Mouse (Mus musculus) stomach, embryonic 16.5 days (tissue): ENCODE results near the gene Npepl1. TPM values are rescaled to one million over a fixed set of nuclear protein-coding genes. Genes with fewer than 3 reads are reported as not detected.
A peak's percentile ranks its signal among the peaks of the same experiment; 100 is the strongest.

Experiments
- ATAC-seq: fragments of 200-750 bp; cut with Nextera tagmentation; 2 replicates; pipeline ENCODE4 v1.8.0; 2017; ENCODE audit warnings: moderate number of reproducible peaks, moderate TSS enrichment; ENCODE audit not compliant: insufficient read depth, low FRiP score
- H3K27ac ChIP-seq: fragments of 300-500 bp; sonication (generic); 2 replicates; pipeline ENCODE4 v1.5.1; 2014; ENCODE audit warnings: low read length
- H3K27me3 ChIP-seq: fragments of 300-500 bp; sonication (generic); 2 replicates; pipeline ENCODE4 v1.6.1; 2014; ENCODE audit warnings: low read length, control low read depth, mixed read lengths; ENCODE audit not compliant: control insufficient read depth, insufficient read depth
- H3K36me3 ChIP-seq: fragments of 300-500 bp; sonication (generic); 2 replicates; pipeline ENCODE4 v1.6.1; 2014; ENCODE audit warnings: low read length; ENCODE audit not compliant: control insufficient read depth, insufficient read depth
- H3K4me1 ChIP-seq: fragments of 300-500 bp; sonication (generic); 2 replicates; pipeline ENCODE4 v1.6.1; 2014; ENCODE audit warnings: low read length, control low read depth, mixed read lengths; ENCODE audit not compliant: control insufficient read depth, insufficient read depth
- H3K4me2 ChIP-seq: fragments of 300-500 bp; sonication (generic); 2 replicates; pipeline ENCODE4 v1.6.1; 2014; ENCODE audit warnings: low read depth, low read length, mixed read lengths
- H3K4me3 ChIP-seq: fragments of 300-500 bp; sonication (generic); replicated peaks from 2 replicates; pipeline ENCODE4 v1.5.1; 2014; ENCODE audit warnings: mild to moderate bottlenecking, low read length
- H3K9ac ChIP-seq: fragments of 300-500 bp; sonication (generic); 2 replicates; pipeline ENCODE4 v1.6.1; 2014; ENCODE audit warnings: low read length
- H3K9me3 ChIP-seq: fragments of 300-500 bp; sonication (generic); replicated peaks from 2 replicates; pipeline ENCODE4 v1.6.1; 2016; ENCODE audit warnings: low read length, control low read depth; ENCODE audit not compliant: control insufficient read depth
- WGBS: fragments of 180-500 bp; shearing (Covaris S2); extraction: QIAGEN DNeasy Blood & Tissue Kit; methylation state at CpG from one replicate; pipeline ENCODE4 v1.1.7; 2014; 5-methylcytosine and 5-hydroxymethylcytosine counted together
- polyA plus RNA-seq: library from polyadenylated mRNA; unstranded; fragments of >200 nt; fragmentation: Nextera tagmentation; extraction: Ambion mirVana; gene quantifications from 2 replicates; pipeline ENCODE4 v1.2.1, GENCODE M21; 2015

Gene Npepl1
- polyA plus RNA-seq, 1 experiment from 2014 or later = 55.1 TPM

DNA sequence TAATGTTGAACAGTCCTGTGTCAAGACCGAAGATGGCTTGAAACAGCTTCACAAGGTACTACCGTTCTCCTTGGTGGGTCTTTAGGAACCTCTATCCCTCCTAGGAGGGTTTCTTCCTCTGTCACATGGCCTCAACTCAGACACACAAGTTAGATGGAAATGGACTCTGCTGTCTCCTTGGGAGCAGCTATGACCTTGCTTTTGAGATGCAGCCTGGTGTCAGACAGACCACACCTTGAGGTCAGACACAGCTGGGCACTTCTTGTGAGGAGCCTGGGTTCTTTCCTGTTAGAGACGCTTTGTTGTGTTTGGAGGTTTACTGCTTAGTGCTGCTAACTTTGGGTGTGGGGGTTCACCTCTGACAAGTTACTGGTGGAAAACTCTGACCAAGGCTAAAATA, 15.1 kb upstream of the Npepl1 start:
- Histone ChIP-seq H3K27me3 (no peaks in the 10 kb centered on the region), H3K4me2 (no peak overlapping the region), H3K4me3 (no peak overlapping the region), H3K36me3 (peaks cover 19% of the 10 kb centered on the region), H3K4me1 (no peaks in the 10 kb centered on the region), H3K9ac (no peak overlapping the region), H3K27ac (no peak overlapping the region), H3K9me3 (no peaks in the 10 kb centered on the region)
- no peak for ATAC-seq
- 92% methylated on average over 3 of the region's 3 CpGs for WGBS

- WGBS = 61% methylated on average over 7 of the region's 7 CpGs
- peaks cover 8% of the 10 kb centered on the region; the same call in 1 of the 2 replicates for H3K36me3 ChIP-seq
- no peak for ATAC-seq
- no peaks in the 10 kb centered on the region for H3K27me3 ChIP-seq
- no peak overlapping the region for H3K27ac ChIP-seq
- H3K4me2 ChIP-seq = no peak overlapping the region
- H3K4me1 ChIP-seq = peaks cover 2% of the 10 kb centered on the region; the same call in 1 of the 2 replicates
- no peak overlapping the region for H3K9ac ChIP-seq
- H3K9me3 ChIP-seq = no peaks in the 10 kb centered on the region
- H3K4me3 ChIP-seq = no peak overlapping the region
Measured at GRCm38 (mm10) chr2:174102399-174102798, 7.8 kb upstream of the Npepl1 start.

GRCm38 (mm10) chr2:174103527-174103926, 6.6 kb upstream of the Npepl1 start:
- Histone ChIP-seq H3K36me3 (peaks cover 5% of the 10 kb centered on the region; the same call in 1 of the 2 replicates), H3K9me3 (no peaks in the 10 kb centered on the region), H3K9ac (no peak overlapping the region), H3K27me3 (no peaks in the 10 kb centered on the region), H3K4me2 (no peak overlapping the region), H3K27ac (no peak overlapping the region), H3K4me3 (no peak overlapping the region), H3K4me1 (peaks cover 2% of the 10 kb centered on the region; the same call in 1 of the 2 replicates)
- ATAC-seq = no peak
- 77% methylated on average over 4 of the region's 4 CpGs for WGBS

GRCm38 (mm10) chr2:174107375-174107774, 2.8 kb upstream of the Npepl1 start:
- WGBS = 48% methylated on average over 3 of the region's 3 CpGs
- H3K9me3 ChIP-seq = no peaks in the 10 kb centered on the region
- no peaks in the 10 kb centered on the region for H3K36me3 ChIP-seq
- H3K9ac ChIP-seq = no peak overlapping the region
- ATAC-seq = no peak
- H3K27me3 ChIP-seq = no peaks in the 10 kb centered on the region
- no peak overlapping the region for H3K4me3 ChIP-seq
- H3K4me2 ChIP-seq = no peak overlapping the region
- H3K4me1 ChIP-seq = peaks cover 15% of the 10 kb centered on the region
- no peak overlapping the region for H3K27ac ChIP-seq

- Histone ChIP-seq H3K9me3 (no peaks in the 10 kb centered on the region), H3K9ac (peak overlapping the region; percentile 97), H3K4me1 (peaks cover 15% of the 10 kb centered on the region), H3K27me3 (no peaks in the 10 kb centered on the region), H3K4me2 (peak overlapping the region; percentile 95), H3K27ac (peak overlapping the region; percentile 39), H3K4me3 (peak overlapping the region; percentile 62), H3K36me3 (no peaks in the 10 kb centered on the region)
- WGBS = 44% methylated on average over 33 of the region's 33 CpGs
- peak; percentile 28 for ATAC-seq
Measured at GRCm38 (mm10) chr2:174110783-174111549, 817 bp downstream of the Npepl1 start.

DNA sequence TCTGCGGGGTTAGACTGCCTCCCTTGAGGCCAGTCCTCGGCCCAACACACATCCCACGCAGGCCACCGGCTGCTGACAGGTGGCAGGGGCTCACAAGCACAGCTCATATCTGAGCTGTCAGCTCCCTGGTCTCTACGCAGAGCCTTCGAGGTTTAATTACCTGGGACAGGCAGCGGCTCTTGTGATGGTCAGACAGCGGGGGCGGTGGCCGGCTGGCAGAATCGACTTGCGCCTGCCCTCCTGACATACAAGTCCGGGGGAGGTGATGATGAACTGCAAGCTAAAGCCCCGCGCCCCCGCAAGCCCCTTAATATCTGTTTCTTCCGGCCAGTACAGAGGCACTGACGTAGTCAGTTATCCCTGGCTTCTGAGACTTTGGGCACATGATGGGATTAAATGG, 2.8 kb downstream of the Npepl1 start:
- H3K9ac ChIP-seq = no peak overlapping the region
- ATAC-seq = no peak
- H3K36me3 ChIP-seq = no peaks in the 10 kb centered on the region; the same call in 1 of the 2 replicates
- 79% methylated on average over 18 of the region's 18 CpGs for WGBS
- H3K27ac ChIP-seq = no peak overlapping the region
- H3K4me2 ChIP-seq = no peak overlapping the region
- no peaks in the 10 kb centered on the region for H3K27me3 ChIP-seq
- H3K9me3 ChIP-seq = no peaks in the 10 kb centered on the region
- peaks cover 12% of the 10 kb centered on the region for H3K4me1 ChIP-seq
- H3K4me3 ChIP-seq = no peak overlapping the region

GRCm38 (mm10) chr2:174114148-174114864, 4.2 kb downstream of the Npepl1 start:
- Histone ChIP-seq H3K9me3 (no peaks in the 10 kb centered on the region), H3K4me1 (peaks cover 12% of the 10 kb centered on the region), H3K36me3 (peaks cover 3% of the 10 kb centered on the region; the same call in 1 of the 2 replicates), H3K9ac (no peak overlapping the region), H3K27me3 (no peaks in the 10 kb centered on the region), H3K27ac (no peak overlapping the region), H3K4me3 (no peak overlapping the region), H3K4me2 (no peak overlapping the region)
- WGBS = 85% methylated on average over 12 of the region's 12 CpGs
- ATAC-seq = no peak

DNA sequence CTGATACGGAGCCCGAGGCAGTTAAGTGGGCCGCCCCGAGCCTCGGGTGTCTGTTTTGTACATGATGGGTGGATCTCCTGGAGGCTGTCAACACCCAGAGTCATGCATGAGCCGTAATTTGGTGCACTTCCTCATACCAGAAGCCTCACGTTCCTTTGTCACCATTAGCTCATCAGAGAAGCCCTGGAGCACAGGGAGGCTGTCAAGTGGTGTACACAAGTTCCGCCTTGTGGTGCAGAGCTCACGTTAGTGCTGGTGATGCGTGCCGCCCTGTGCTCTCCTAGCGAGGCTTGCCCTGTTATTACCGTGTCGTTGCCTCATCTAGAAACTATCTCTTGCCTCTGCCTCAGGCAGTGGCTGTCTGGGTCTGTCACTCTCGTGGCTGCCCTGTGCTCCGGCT, 6.8 kb downstream of the Npepl1 start:
- Histone ChIP-seq H3K9me3 (no peaks in the 10 kb centered on the region), H3K4me2 (no peak overlapping the region), H3K27ac (no peak overlapping the region), H3K4me3 (no peak overlapping the region), H3K36me3 (peaks cover 18% of the 10 kb centered on the region; the same call in 1 of the 2 replicates), H3K27me3 (no peaks in the 10 kb centered on the region), H3K9ac (no peak overlapping the region), H3K4me1 (no peaks in the 10 kb centered on the region)
- peak; percentile 36; the same call in 1 of the 2 replicates for ATAC-seq
- 69% methylated on average over 16 of the region's 16 CpGs for WGBS

DNA sequence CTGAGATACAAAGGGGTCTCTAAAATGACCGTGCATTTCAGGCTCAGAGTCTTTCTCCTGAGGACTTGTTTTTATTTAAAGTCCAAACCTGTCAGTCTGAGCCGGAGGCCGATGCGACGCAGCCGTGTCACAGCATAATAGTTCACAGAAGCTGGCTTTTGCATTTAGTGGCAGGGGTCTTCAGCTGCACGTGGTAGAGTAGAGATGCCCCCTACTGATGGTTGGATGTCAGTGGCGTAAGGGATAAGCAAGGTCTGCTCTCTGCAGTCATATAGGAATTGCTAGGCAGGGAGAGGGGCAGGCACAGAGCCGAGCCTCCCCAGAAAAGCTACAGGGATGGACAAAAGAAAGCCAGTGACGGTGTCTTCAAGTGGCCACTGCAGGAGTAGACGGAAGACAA, 8.0 kb downstream of the Npepl1 start:
- 59% methylated on average over 11 of the region's 11 CpGs for WGBS
- no peak overlapping the region for H3K4me2 ChIP-seq
- no peaks in the 10 kb centered on the region for H3K27me3 ChIP-seq
- no peak overlapping the region for H3K27ac ChIP-seq
- no peak overlapping the region for H3K4me3 ChIP-seq
- H3K9ac ChIP-seq = no peak overlapping the region
- ATAC-seq = no peak
- no peaks in the 10 kb centered on the region for H3K9me3 ChIP-seq
- no peaks in the 10 kb centered on the region for H3K4me1 ChIP-seq
- H3K36me3 ChIP-seq = peaks cover 18% of the 10 kb centered on the region; the same call in 1 of the 2 replicates
